Mouse (Mus musculus) macrophage (primary cell): ENCODE data around the gene Smap2. TPM values are rescaled to one million over a fixed set of nuclear protein-coding genes. Genes with fewer than 3 reads are reported as not detected.
A peak's percentile ranks its signal among the peaks of the same experiment; 100 is the strongest.

ENCODE experiments used
- H3K27ac ChIP-seq: fragments of 350-480 bp; formaldehyde crosslinking; 2 replicates; pipeline ENCODE4 v1.9.0; 2021
- H3K36me3 ChIP-seq: fragments of 350-480 bp; formaldehyde crosslinking; 2 replicates; pipeline ENCODE4 v1.9.0; 2021; ENCODE audit errors: inconsistent target
- H3K4me3 ChIP-seq: fragments of 350-480 bp; formaldehyde crosslinking; 2 replicates; pipeline ENCODE4 v1.9.0; 2021; ENCODE audit errors: inconsistent target
- H3K79me2 ChIP-seq: fragments of 350-480 bp; formaldehyde crosslinking; 2 replicates; pipeline ENCODE4 v1.9.0; 2021; ENCODE audit errors: inconsistent target
- WGBS: methylation state at CpG from one replicate; pipeline ENCODE4 v1.1.7; 2026; ENCODE audit warnings: inconsistent platforms; ENCODE audit not compliant: missing documents; 5-methylcytosine and 5-hydroxymethylcytosine counted together
- polyA plus RNA-seq: library from polyadenylated mRNA; stranded (reverse); fragments of 250-400 nt; gene quantifications from 3 replicates; pipeline ENCODE4 v1.2.4, GENCODE M21; 2018; ENCODE audit warnings: inconsistent platforms

The Smap2 gene
- polyA plus RNA-seq, 1 experiment from 2014 or later = 154 TPM

DNA sequence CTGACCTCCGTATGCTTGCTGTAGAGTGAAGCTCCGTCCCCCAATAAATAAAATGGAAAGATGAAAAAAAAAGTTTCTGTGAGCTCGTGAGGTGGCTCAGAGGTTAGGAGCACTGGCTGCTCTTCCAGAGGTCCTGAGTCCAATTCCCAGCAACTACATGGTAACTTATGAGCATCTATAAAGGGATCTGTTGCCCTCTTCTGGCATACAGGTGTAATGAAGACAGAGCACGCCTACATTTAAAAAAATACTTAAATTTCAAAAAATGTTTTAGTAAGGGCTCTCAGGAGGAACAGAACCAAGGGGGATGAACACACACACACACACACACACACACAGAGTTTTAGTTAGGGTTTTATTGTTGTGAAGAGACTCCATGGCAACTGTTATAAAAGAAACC lies 14.4 kb upstream of the Smap2 start:
- Histone ChIP-seq H3K4me3 (no peak overlapping the region), H3K36me3 (no peaks in the 10 kb centered on the region), H3K79me2 (no peaks in the 10 kb centered on the region), H3K27ac (no peak overlapping the region)
- 74% methylated on average over 4 of the region's 4 CpGs for WGBS

DNA sequence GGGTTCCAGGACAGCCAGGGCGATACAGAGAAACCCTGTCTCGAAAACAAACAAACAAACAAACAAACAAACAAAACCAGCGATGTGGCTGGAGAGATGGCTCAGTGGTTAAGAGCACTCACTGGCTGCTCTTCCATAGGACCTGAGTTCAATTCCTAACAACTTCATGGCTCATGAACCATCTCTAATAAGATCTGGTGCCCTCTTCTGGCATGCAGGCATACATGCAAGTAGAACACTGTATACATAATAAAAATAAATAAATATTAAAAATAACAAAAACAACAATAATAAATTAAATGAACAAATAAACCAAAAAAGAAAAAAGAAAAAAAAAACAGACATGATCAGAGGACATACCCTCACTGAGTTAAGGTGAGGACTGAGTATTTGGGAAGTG lies 12.6 kb upstream of the Smap2 start:
- Histone ChIP-seq H3K27ac (no peak overlapping the region), H3K36me3 (no peaks in the 10 kb centered on the region)

DNA sequence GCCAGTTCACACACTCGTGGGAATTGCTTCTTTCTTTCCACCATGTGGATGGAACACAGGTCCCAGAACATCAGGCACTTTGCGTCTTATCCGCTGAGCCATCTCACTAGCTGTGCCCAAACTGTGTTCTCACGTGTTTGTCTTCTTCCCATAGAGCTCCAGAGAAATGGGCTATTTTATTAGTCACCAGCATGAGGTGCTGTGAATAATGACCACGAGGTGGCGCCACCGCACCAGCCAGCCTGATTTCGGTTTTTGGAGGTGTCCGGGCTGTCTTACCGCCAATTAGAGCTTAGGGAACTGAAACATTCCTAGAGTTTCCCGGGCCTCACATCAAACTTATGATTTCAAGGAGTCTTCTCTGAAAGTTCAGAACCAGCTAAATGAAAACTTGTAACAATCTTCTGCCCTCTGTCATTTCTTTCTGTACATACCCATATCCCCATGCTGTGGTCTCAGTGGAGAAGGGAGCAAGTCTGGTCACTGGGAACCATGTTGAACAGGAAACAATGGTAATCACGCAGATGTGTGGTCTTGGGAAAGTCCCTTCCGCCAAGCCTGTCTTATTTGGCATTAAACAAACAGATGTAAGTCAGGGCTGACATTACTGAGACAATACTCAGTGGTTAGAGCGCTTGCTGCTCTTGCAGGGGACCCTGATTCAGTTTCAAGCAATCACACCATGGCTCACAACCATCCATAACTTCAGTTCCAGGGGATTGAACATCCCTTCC lies 11.8 kb upstream of the Smap2 start:
- Histone ChIP-seq H3K27ac (no peak overlapping the region), H3K79me2 (no peaks in the 10 kb centered on the region), H3K36me3 (no peaks in the 10 kb centered on the region), H3K4me3 (no peak overlapping the region)
- WGBS = 46% methylated on average over 14 of the region's 14 CpGs

More for the DNA sequence above, 12.6 kb upstream of the Smap2 start:
- WGBS = 84% methylated on average over 3 of the region's 3 CpGs
- Histone ChIP-seq H3K4me3 (no peak overlapping the region), H3K79me2 (no peaks in the 10 kb centered on the region)

DNA sequence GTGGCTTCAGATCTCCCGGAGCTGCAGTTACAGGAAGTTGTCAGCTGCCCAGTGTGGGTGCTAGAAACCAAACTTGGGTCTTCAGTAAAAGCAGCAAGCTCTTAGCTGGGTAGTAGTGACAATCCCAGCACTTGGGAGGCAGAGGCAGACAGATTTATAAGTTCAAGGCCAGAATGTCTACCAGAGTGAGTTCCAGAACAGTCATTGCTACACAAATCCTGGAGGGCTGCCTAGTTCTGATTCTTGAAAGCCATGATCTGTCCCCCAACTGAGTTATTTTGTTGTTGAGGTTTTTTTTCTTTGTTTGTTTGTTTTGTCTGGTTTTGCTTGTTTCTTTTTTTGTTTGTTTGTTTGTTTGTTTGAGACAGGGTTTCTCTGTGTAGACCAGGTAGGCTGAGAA lies 11.1 kb upstream of the Smap2 start:
- WGBS = 69% methylated on average over 1 of the region's 1 CpGs
- H3K27ac ChIP-seq = no peak overlapping the region
- no peaks in the 10 kb centered on the region for H3K79me2 ChIP-seq
- H3K36me3 ChIP-seq = no peaks in the 10 kb centered on the region
- no peak overlapping the region for H3K4me3 ChIP-seq

DNA sequence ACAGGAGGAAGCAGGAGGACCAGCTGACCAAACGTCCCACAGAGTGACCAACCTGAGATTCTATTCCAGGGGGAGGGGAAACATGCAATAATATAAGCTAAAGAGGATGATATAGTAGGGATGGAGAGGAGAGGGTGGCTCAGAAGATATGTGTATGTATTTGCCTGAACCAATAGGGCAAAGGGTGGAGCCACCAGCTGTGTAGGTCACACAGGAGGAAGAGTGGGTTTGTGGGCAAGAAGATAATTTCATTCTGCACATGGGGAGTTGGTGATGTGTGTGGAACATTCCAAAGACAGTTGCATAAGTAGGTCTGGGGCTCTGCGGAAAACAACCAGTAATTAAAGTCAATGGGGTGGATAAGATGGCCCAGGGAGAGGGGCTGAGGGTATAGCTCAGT lies 8.6 kb upstream of the Smap2 start:
- 86% methylated on average over 2 of the region's 2 CpGs for WGBS
- H3K36me3 ChIP-seq = no peaks in the 10 kb centered on the region

DNA sequence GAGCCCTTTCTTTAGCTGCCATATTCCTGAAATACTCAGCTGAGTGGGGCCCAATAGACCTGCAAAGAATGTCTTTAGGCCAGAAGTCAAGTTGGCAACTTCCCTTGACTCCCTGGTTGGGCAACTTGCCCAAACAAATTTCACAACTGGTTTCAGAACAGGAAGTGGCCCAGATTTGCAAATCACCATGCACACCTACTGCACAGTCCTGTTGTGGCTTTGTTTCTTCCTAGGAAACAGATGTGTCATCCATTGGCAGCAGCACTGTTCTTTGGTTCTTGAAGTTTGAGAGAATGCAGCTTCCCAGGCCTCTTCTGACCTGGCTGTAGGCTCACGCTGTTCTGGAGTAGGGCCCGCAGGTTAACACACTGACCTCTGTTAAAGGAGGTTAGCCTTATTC lies 6.9 kb upstream of the Smap2 start:
- Histone ChIP-seq H3K4me3 (no peak overlapping the region), H3K79me2 (no peaks in the 10 kb centered on the region), H3K36me3 (no peaks in the 10 kb centered on the region), H3K27ac (no peak overlapping the region)
- WGBS = 7% methylated on average over 2 of the region's 2 CpGs

More for the DNA sequence above, 8.6 kb upstream of the Smap2 start:
- Histone ChIP-seq H3K27ac (no peak overlapping the region), H3K79me2 (no peaks in the 10 kb centered on the region), H3K4me3 (no peak overlapping the region)

DNA sequence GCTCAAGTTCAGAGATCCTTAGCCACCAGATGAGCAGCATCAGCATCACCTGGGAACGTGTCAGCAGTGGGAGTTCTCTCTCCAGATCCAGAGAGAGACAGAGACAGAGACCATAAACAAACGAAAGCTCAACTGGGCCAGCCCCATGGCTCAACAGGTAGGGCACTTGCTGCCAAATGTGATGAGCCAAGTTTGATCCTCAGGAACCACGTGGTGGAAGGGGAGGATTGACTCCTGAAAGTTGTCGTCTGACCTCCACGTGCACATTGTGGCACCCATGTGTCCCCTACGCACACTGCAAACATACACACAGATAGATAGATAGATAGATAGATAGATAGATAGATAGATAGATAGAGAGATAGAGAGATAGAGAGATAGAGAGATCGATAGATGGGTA lies 6.4 kb upstream of the Smap2 start:
- H3K36me3 ChIP-seq = no peaks in the 10 kb centered on the region
- no peaks in the 10 kb centered on the region for H3K79me2 ChIP-seq
- WGBS = 84% methylated on average over 7 of the region's 7 CpGs
- no peak overlapping the region for H3K4me3 ChIP-seq
- H3K27ac ChIP-seq = no peak overlapping the region

DNA sequence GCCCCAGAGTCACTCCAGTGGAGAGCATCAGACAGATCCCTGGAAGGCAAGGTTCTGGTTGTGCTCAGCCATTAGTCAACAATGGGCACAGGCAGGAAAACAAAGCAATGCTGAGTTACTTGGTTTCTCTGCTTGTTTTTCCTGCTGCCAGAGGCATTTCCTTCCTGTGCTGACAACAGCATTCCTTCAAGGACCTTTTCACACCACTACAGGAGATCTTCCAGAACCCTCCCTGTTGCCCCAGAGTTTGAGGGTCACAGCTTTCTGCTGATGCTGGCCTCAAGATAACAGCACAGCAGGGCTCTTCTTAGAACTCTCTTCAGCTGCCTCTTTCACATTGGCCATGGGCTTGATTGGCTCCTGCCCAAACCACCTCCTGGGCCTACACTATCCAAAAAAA lies 4.9 kb upstream of the Smap2 start:
- no peak overlapping the region for H3K27ac ChIP-seq
- H3K79me2 ChIP-seq = no peaks in the 10 kb centered on the region; the same call in 1 of the 2 replicates
- H3K36me3 ChIP-seq = no peaks in the 10 kb centered on the region
- no peak overlapping the region for H3K4me3 ChIP-seq

DNA sequence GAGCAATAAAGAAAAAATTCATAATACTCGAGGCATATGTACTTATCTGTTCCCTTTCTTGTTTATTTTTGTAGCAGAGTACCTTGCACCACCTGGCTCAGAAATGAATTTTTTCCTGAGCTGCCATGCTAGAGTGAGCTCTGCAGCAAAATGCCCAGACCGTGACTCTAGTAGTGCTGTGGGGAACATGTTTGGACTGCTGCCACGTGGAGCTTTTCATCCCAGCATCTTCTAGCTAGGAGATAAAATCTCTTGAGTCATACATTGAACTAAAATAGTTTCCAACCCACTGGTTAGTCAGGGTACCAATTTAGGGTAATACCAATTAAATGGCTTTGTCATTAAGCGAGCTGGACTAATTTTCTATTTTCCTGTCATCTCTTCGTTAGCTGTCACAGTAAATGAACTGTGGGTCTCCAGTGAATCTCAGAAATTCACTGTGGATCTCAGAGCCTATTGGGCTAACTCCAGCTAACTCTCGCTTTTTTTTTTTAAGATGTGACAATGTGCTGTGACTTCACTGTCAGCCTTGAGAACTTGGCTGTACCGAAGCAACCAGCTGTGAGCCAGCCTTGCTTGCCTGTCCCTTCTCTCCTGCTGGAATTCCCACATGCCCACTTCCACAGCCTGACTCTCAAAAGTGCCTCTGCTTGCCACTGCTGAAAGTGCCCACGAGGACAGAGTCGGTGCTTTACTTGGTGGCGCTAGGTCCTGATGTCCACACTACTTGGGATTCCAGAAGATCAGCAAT lies 3.2 kb upstream of the Smap2 start:
- H3K4me3 ChIP-seq = no peak overlapping the region
- no peak overlapping the region for H3K27ac ChIP-seq
- peaks cover 16% of the 10 kb centered on the region for H3K79me2 ChIP-seq
- WGBS = 89% methylated on average over 10 of the region's 10 CpGs
- H3K36me3 ChIP-seq = no peaks in the 10 kb centered on the region

DNA sequence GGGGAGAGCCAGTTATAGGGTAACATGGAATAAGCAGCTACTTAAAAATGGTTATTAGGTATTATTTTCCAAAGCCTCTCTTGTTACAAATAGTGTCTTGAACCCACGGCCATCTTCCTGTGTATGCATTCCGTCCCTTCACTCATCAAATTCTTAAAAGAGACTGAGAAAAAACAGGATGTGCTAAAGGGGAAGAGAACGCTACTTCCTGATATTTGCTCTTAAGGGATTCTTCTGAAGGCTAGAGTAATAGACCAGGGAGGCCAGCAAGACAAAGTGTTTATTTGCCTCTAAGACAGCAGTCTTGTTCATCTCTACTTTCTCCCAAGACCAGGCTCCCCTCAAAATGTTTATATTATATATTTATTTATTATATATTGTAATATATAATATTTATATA lies 1.2 kb upstream of the Smap2 start:
- Histone ChIP-seq H3K79me2 (peaks cover 35% of the 10 kb centered on the region), H3K4me3 (no peak overlapping the region), H3K27ac (no peak overlapping the region), H3K36me3 (no peaks in the 10 kb centered on the region)
- 21% methylated on average over 3 of the region's 3 CpGs for whole genome bisulfite sequencing

DNA sequence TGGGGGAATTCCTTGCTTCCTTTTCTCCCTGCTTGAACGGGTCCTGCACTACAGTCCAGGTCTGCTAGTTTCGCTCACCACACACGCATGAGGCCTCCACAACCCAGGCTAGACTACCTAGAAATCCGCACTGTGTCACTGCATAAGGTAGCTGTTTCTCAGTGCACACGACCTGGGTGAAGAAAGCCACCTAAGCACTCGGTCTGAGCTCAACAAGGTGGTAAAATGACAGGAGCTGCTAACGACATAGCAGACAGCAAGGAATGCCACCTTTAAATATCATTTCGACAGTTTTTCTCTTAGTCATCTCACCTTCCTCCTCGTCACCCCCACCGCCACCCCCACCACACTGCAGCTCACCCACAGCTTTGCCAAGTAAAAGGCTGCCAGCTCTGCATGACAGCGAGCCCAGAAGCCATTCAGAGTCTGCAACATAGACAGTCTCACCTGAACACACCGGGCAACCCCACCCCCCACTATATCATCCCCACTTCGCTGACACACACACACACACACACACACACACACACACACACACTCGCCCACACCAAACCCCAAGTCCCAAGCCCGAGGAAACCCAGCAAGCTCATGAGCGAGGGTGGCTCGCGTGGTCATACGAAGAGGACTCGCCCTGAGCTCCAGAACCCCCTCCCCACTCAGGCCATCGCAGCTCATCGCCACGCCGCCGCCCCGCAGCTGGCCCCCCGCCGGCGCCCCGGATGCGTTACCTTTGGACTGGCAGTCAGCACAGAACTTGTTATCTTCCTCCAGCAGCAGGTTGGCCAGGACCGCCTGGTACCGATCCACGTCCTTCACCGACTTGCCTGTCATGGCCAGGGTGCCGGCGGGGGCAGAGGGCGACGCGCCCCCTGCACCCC lies 787 bp downstream of the Smap2 start:
- peaks cover 55% of the 10 kb centered on the region for H3K79me2 ChIP-seq
- H3K36me3 ChIP-seq = no peaks in the 10 kb centered on the region
- under 1% methylated on average over 40 of the region's 40 CpGs for WGBS
- peak overlapping the region; percentile 64 for H3K4me3 ChIP-seq
- H3K27ac ChIP-seq = peak overlapping the region; percentile 46

DNA sequence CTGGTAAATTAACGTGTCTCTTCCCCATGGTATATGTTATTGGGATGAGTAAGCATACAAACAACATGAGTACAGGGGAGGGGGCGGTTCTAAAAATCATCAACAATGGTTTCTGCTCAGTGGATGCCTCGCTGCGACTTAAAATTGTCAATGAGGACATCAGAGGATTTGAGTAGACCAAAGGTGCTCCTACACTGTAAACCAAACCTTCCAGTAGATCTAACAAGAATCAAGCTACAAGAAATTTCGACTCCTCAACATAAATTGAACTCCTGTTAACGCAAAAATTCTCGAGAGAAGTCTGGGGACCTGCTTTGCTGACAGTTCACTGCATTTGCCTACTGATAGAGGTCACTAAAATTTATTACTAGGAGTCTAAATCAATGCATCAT lies 1.8 kb downstream of the Smap2 start:
- peak overlapping the region; percentile 64 for H3K4me3 ChIP-seq

DNA sequence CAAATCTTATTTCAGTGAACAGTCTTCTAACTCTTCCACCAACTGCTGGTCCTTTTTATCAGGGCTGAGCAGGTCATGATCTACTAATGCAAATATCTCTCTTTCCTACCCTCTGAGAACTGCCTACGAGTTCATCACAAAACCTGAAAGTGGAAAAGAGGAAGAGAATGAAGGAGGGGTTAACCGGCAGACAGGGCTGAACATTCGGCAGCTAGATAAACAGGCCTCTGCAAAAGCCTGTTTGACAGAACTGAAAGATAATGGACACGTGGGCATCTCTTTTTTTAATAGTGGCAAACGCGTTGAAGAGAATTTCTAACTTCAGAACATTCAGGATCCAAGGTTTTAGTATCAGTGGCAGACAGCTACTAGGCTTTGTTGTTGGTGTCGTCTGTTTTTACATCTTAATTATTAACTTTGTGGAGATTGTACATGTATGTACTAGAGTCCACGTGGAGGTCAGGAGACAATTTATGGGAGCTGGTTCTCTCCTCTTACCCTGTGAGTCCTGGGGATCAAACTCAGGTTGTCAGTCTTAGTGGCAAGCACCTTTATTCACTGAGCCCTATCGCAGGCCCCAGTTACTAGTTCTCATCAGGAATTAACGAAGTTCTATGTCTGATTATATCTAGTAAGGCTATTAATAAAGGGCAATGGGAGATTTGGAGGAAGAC lies 2.3 kb downstream of the Smap2 start:
- no peak overlapping the region; the same call in 1 of the 2 replicates for H3K4me3 ChIP-seq
- WGBS = 17% methylated on average over 10 of the region's 10 CpGs
- no peaks in the 10 kb centered on the region for H3K36me3 ChIP-seq
- H3K79me2 ChIP-seq = peaks cover 71% of the 10 kb centered on the region
- peak overlapping the region; percentile 46 for H3K27ac ChIP-seq

More for the DNA sequence above, 1.8 kb downstream of the Smap2 start:
- peak overlapping the region; percentile 46 for H3K27ac ChIP-seq
- H3K79me2 ChIP-seq = peaks cover 65% of the 10 kb centered on the region
- 37% methylated on average over 7 of the region's 7 CpGs for WGBS
- H3K36me3 ChIP-seq = no peaks in the 10 kb centered on the region

DNA sequence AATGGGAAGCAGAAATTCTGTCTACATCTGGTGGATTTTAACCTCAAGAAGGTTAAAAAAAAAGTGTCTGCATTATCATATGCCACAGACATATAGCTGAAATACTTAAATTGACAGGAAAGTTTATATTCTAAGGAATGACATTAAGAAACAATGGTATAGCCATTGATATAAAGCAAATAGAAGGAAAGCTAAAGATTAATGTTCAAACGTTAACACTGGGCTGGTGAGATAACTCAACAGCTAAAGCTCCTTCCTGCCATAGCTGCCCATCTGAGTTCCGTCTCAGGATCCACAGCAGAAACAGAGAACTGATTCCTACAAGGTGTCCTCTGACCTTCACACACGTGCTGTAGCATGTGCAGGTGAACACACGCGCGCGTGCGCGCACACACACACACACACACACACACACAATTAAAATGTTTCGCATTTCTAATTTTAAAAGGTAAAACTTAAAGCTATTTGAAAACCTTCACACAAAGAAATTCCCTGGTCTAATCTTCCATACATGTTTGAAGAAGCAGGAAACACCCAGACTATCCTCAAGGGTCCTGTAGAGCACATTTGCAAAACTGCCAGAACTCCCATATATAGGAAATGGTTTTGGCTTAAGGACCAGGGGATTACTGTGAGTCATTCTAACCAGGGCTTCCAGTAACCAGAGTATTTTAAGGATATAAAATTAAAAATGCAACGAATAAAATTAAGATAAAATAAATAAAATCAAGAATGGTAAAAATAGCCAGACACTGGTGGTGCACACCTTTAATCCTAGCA lies 6.1 kb downstream of the Smap2 start:
- H3K79me2 ChIP-seq = peaks cover 97% of the 10 kb centered on the region
- 38% methylated on average over 5 of the region's 11 CpGs for WGBS
- H3K4me3 ChIP-seq = no peak overlapping the region
- peak overlapping the region; percentile 80 for H3K27ac ChIP-seq
- no peaks in the 10 kb centered on the region for H3K36me3 ChIP-seq
